Mouse (Mus musculus) cerebral cortex, adult 2 months (tissue): Measurements from ENCODE around the gene Pum2.

Source experiments
- WGBS: fragments of 180-500 bp; shearing (Covaris S2); methylation state at CpG from one replicate; pipeline ENCODE4 v1.1.7; 2018; 5-methylcytosine and 5-hydroxymethylcytosine counted together

Pum2 gene

DNA sequence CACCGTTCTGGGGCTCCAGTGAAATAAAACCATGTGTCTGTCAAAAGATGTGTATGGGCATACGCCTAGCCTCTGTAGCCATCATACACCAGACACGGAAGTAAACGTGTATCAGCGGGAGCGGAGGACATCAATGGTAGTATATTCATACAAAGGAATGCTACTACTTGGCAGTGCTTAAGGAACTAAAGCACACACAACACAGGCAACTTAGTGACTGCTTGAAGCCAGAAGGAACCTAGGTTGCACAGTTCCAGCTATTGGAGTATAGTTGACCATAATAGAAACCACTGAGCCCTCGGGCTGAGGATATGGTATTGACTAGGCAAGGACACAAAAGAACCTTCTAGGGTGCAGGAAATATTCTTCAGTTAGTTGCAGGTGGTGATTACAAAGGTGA, 124.0 kb downstream of the Pum2 start:
- 95% methylated on average over 7 of the region's 7 CpGs for WGBS

DNA sequence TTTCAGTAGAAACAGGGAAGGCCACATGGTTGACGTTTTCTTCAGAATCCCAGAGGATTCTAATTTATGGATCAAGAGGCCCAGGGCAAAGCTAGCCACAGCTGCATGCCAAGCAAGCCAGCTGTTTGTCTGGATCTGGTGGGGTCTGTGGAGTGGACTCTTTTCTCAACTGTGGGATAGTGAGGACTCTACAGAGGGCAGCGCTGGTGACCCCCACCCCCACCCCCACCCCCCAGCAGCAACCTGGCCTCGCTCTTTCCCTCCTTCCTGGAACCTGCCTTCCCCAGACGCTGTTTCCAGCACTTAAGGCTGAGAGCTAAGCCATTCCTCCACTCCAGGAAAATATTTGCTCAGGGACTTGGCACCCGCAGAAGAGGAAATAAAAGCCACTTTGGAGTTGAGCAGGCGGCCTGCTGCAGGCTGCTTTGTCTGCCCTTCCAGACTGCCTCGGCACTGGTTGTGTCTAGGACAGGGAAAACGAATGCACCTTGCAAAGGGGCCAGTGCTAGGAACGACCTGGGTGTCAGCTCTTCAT, 124.6 kb downstream of the Pum2 start:
- WGBS = 62% methylated on average over 9 of the region's 9 CpGs
